Mouse (Mus musculus) hindbrain, embryonic 16.5 days (tissue): Measurements from ENCODE around the gene Neurod2. TPM values are rescaled to one million over a fixed set of nuclear protein-coding genes. Genes with fewer than 3 reads are reported as not detected.

Experiments
- ATAC-seq: fragments of 200-750 bp; cut with Nextera tagmentation; 2 replicates; pipeline ENCODE4 v1.8.0; 2017; ENCODE audit warnings: moderate TSS enrichment, moderate library complexity
- H3K27ac ChIP-seq: fragments of 300-500 bp; sonication (generic); 2 replicates; pipeline ENCODE4 v1.5.1; 2014; ENCODE audit warnings: low read depth, mild to moderate bottlenecking, control low read depth, low read length, moderate library complexity
- H3K27me3 ChIP-seq: fragments of 300-500 bp; sonication (generic); replicated peaks from 2 replicates; pipeline ENCODE4 v1.6.1; 2014; ENCODE audit warnings: low read length; ENCODE audit not compliant: control insufficient read depth, insufficient read depth
- H3K36me3 ChIP-seq: fragments of 300-500 bp; sonication (generic); 2 replicates; pipeline ENCODE4 v1.6.1; 2014; ENCODE audit warnings: mild to moderate bottlenecking, low read length, moderate library complexity, mixed read lengths; ENCODE audit not compliant: control insufficient read depth, insufficient read depth
- H3K4me1 ChIP-seq: fragments of 300-500 bp; sonication (generic); 2 replicates; pipeline ENCODE4 v1.6.1; 2014; ENCODE audit warnings: low read depth, low read length; ENCODE audit not compliant: control insufficient read depth, insufficient read depth
- H3K4me2 ChIP-seq: fragments of 300-500 bp; sonication (generic); 2 replicates; pipeline ENCODE4 v1.6.1; 2014; ENCODE audit warnings: mild to moderate bottlenecking, low read length, control low read depth, moderate library complexity
- H3K4me3 ChIP-seq: fragments of 300-500 bp; sonication (generic); 2 replicates; pipeline ENCODE4 v1.5.1; 2014; ENCODE audit warnings: mild to moderate bottlenecking, low read length, control low read depth, moderate library complexity
- H3K9ac ChIP-seq: fragments of 300-500 bp; sonication (generic); 2 replicates; pipeline ENCODE4 v1.6.1; 2014; ENCODE audit warnings: low read depth, mild to moderate bottlenecking, control low read depth, low read length, moderate library complexity
- H3K9me3 ChIP-seq: fragments of 300-500 bp; sonication (generic); 2 replicates; pipeline ENCODE4 v1.6.1; 2014; ENCODE audit warnings: mild to moderate bottlenecking, low read length, moderate library complexity; ENCODE audit not compliant: control insufficient read depth
- whole genome bisulfite sequencing: fragments of 180-500 bp; shearing (Covaris S2); extraction: QIAGEN DNeasy Blood & Tissue Kit; methylation state at CpG from one replicate; pipeline ENCODE4 v1.1.7; 2014; 5-methylcytosine and 5-hydroxymethylcytosine counted together
- polyA plus RNA-seq: library from polyadenylated mRNA; unstranded; fragments of >200 nt; fragmentation: Nextera tagmentation; extraction: Ambion mirVana; gene quantifications from 2 replicates; pipeline ENCODE4 v1.2.1, GENCODE M21; 2015

Gene Neurod2
- polyA plus RNA-seq, 1 experiment from 2014 or later = 23.4 TPM

DNA sequence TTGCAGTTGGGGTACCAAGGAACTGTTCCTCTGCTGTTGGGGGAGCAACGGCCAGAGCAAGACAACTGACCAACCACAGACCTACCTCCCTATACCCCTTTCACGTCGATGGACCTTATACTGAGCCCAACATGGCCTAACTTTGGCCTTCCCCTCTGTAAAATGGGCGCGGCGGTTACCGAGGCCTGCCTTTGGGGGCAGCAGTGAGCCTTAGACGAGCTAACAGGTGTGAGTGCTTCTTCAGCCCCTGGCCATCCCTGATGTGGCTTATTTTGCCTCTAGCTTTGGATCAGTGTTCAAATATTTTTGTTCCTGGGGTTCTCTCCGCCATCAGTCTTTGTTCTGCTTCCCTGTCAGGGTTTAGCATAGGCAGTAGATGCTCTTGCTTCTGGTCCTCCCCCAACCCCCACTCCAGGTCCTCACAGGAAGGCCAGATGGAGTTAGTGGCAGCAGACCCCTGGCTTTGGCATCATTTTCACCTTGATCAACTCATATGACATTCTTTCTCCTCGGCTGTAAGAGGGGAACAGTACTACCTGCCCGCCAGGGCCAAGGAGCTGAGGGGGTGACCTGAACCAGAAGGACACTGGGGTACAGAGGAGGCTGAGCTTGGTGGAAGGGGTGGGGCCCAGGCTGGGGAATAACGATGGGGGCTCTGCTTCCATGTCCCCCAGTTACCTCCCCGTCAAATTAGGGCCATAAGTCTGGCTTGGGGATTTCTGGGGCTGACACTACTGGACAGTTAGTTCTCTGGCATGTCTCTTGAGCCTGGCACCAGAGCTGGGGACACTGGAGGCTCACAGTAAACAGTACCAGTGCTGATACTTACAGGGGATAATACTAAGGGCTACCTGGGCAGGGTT is 7.0 kb upstream of the Neurod2 start:
- peaks cover 53% of the 10 kb centered on the region for H3K27me3 ChIP-seq
- H3K9ac ChIP-seq = no peak overlapping the region
- WGBS = 20% methylated on average over 13 of the region's 13 CpGs
- ATAC-seq = no peak
- H3K36me3 ChIP-seq = no peaks in the 10 kb centered on the region
- H3K9me3 ChIP-seq = no peaks in the 10 kb centered on the region
- no peak overlapping the region for H3K27ac ChIP-seq
- H3K4me1 ChIP-seq = peaks cover 27% of the 10 kb centered on the region
- no peak overlapping the region for H3K4me3 ChIP-seq
- no peak overlapping the region for H3K4me2 ChIP-seq

DNA sequence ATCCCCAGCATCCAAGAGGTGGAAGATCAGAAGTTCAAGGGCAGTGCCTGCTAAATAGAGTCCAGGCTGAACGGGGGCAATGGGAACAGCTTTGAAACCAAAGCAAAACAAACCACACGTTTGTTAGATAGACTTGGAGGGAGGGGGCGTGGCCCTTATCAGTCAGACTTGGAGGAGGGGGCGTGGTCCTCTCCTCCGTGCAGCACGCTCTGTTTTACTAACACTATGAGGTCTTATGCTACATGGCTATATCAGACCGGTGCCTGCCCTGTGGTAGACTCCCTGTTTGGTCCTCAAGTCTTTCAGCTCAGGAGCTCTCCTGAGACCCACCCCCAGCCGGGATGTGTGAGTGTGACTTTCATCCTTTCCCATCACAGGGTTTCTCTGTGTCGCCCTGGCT is 5.8 kb upstream of the Neurod2 start:
- peaks cover 27% of the 10 kb centered on the region for H3K4me1 ChIP-seq
- no peak overlapping the region for H3K4me3 ChIP-seq
- no peak overlapping the region for H3K9ac ChIP-seq
- no peaks in the 10 kb centered on the region for H3K9me3 ChIP-seq
- WGBS = 6% methylated on average over 9 of the region's 9 CpGs
- ATAC-seq = no peak
- H3K36me3 ChIP-seq = no peaks in the 10 kb centered on the region
- H3K27me3 ChIP-seq = peaks cover 64% of the 10 kb centered on the region
- no peak overlapping the region for H3K4me2 ChIP-seq
- H3K27ac ChIP-seq = no peak overlapping the region

- H3K27me3 ChIP-seq = peaks cover 62% of the 10 kb centered on the region
- 0 out of 2 replicates have a peak, but pooled peaks have one; percentile 25 for ATAC-seq
- H3K9ac ChIP-seq = peak overlapping the region; percentile 63
- H3K36me3 ChIP-seq = no peaks in the 10 kb centered on the region
- H3K27ac ChIP-seq = peak overlapping the region; percentile 67
- no peaks in the 10 kb centered on the region for H3K9me3 ChIP-seq
- peaks cover 18% of the 10 kb centered on the region for H3K4me1 ChIP-seq
- peak overlapping the region; percentile 70 for H3K4me2 ChIP-seq
- peak overlapping the region; percentile 36 for H3K4me3 ChIP-seq
- under 1% methylated on average over 24 of the region's 41 CpGs for WGBS
Observed at GRCm38 (mm10) chr11:98333981-98334741, 4.7 kb upstream of the Neurod2 start.

- H3K27me3 ChIP-seq = peaks cover 62% of the 10 kb centered on the region
- 62% methylated on average over 10 of the region's 10 CpGs for WGBS
- ATAC-seq = no peak
Observed at GRCm38 (mm10) chr11:98333263-98333696, 3.8 kb upstream of the Neurod2 start.

GRCm38 (mm10) chr11:98332841-98333240 is 3.4 kb upstream of the Neurod2 start:
- ATAC-seq = no peak
- Histone ChIP-seq H3K36me3 (no peaks in the 10 kb centered on the region), H3K27me3 (peaks cover 61% of the 10 kb centered on the region), H3K4me1 (peaks cover 17% of the 10 kb centered on the region), H3K9me3 (no peaks in the 10 kb centered on the region), H3K27ac (peak overlapping the region; percentile 67), H3K9ac (no peak overlapping the region), H3K4me2 (no peak overlapping the region), H3K4me3 (no peak overlapping the region)
- WGBS = 72% methylated on average over 4 of the region's 4 CpGs

More at GRCm38 (mm10) chr11:98333263-98333696, 3.8 kb upstream of the Neurod2 start:
- Histone ChIP-seq H3K9me3 (no peaks in the 10 kb centered on the region), H3K27ac (peak overlapping the region; percentile 67), H3K4me2 (no peak overlapping the region), H3K36me3 (no peaks in the 10 kb centered on the region), H3K9ac (no peak overlapping the region), H3K4me1 (peaks cover 13% of the 10 kb centered on the region), H3K4me3 (no peak overlapping the region)

GRCm38 (mm10) chr11:98332186-98332585 is 2.7 kb upstream of the Neurod2 start:
- 88% methylated on average over 3 of the region's 3 CpGs for WGBS
- no peak for ATAC-seq
- Histone ChIP-seq H3K4me2 (no peak overlapping the region), H3K36me3 (no peaks in the 10 kb centered on the region), H3K27ac (no peak overlapping the region), H3K9ac (no peak overlapping the region), H3K4me1 (peaks cover 24% of the 10 kb centered on the region), H3K4me3 (no peak overlapping the region), H3K27me3 (peaks cover 60% of the 10 kb centered on the region), H3K9me3 (no peaks in the 10 kb centered on the region)

- 69% methylated on average over 1 of the region's 1 CpGs for WGBS
- Histone ChIP-seq H3K4me2 (no peak overlapping the region), H3K27ac (no peak overlapping the region), H3K9ac (no peak overlapping the region), H3K36me3 (no peaks in the 10 kb centered on the region), H3K27me3 (peaks cover 52% of the 10 kb centered on the region), H3K4me3 (no peak overlapping the region), H3K9me3 (no peaks in the 10 kb centered on the region), H3K4me1 (peaks cover 26% of the 10 kb centered on the region)
- no peak for ATAC-seq
Observed at GRCm38 (mm10) chr11:98331401-98331800, 2.0 kb upstream of the Neurod2 start.

GRCm38 (mm10) chr11:98330745-98331204 is 1.3 kb upstream of the Neurod2 start:
- Histone ChIP-seq H3K4me1 (peaks cover 26% of the 10 kb centered on the region), H3K9me3 (no peaks in the 10 kb centered on the region), H3K9ac (no peak overlapping the region), H3K27me3 (peaks cover 47% of the 10 kb centered on the region), H3K4me2 (no peak overlapping the region), H3K36me3 (no peaks in the 10 kb centered on the region), H3K27ac (peak overlapping the region; percentile 59; the same call in 1 of the 2 replicates), H3K4me3 (no peak overlapping the region)
- no peak for ATAC-seq
- 64% methylated on average over 2 of the region's 2 CpGs for WGBS
